Mouse (Mus musculus): ENCODE measurements around the gene C1s1. TPM values are rescaled to one million over a fixed set of nuclear protein-coding genes. Genes with fewer than 3 reads are reported as not detected.
"Not testable (repeated sequence)": the region's sequence is repeated elsewhere in the genome, so short reads cannot be mapped to it uniquely, and the experiment has no call there.

C1s1 gene
- polyA plus RNA-seq, 1 experiment from 2014 or later = 0.73 TPM

DNA sequence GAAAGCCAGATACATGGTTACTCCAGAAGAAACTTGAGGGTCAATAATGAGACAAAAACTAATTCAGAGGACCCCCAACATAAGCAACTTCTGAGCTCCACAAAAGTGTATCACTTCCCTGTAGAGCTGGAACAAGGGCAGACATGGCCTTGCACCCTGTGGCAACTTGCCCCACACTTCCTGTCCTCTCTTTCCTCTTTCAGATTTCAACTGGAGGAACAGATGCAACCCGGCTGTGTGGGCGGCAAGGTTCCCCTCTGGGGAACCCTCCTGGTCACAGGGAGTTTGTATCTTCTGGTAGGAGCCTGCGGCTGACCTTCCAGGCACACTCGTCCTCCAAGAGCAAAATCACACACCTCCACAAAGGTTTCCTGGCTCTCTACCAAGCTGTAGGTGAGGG, 37.1 kb downstream of the C1s1 start:
- H3K27me3 ChIP-seq (ENCODE audit: low read depth, poor library complexity, severe bottlenecking) = no peaks in the 10 kb centered on the region
- WGBS = 78% methylated on average over 4 of the region's 4 CpGs
- no peaks in the 10 kb centered on the region for H3K36me3 ChIP-seq

DNA sequence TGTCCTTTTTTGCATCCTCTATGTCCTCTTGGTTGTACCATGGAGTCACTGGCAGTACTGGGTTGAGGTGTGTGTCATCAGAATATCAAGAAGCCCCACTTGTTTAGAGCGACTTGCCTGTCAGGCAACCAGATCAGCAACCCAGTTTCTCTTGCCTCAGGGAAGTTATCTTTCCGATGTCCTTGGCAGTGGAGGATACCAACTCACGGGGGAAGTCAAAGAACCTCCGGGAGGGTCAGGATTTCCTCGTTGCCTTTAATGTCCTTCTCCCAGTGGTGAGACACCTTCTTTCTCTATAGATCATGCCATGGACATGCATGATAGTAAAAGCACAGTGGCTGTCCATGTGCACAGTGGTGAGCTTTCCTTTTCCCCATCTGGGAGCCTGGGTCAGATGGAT, 40.1 kb downstream of the C1s1 start:
- Histone ChIP-seq H3K27me3 (ENCODE audit: low read depth, poor library complexity, severe bottlenecking) (no peaks in the 10 kb centered on the region), H3K4me1 (peaks cover 3% of the 10 kb centered on the region; the same call in 1 of the 2 replicates), H3K9me3 (replicated peaks) (no peaks in the 10 kb centered on the region), H3K27ac (no peak overlapping the region), H3K4me3 (no peak overlapping the region), H3K36me3 (no peaks in the 10 kb centered on the region)
- no peak for DNase-seq (ENCODE audit: low spot score)
- WGBS = 90% methylated on average over 5 of the region's 5 CpGs

More for the DNA sequence above, 37.1 kb downstream of the C1s1 start:
- Histone ChIP-seq H3K27ac (no peak overlapping the region), H3K4me3 (no peak overlapping the region), H3K4me1 (peaks cover 3% of the 10 kb centered on the region; the same call in 1 of the 2 replicates), H3K9me3 (replicated peaks) (no peaks in the 10 kb centered on the region)
- DNase-seq (ENCODE audit: low spot score) = no peak

DNA sequence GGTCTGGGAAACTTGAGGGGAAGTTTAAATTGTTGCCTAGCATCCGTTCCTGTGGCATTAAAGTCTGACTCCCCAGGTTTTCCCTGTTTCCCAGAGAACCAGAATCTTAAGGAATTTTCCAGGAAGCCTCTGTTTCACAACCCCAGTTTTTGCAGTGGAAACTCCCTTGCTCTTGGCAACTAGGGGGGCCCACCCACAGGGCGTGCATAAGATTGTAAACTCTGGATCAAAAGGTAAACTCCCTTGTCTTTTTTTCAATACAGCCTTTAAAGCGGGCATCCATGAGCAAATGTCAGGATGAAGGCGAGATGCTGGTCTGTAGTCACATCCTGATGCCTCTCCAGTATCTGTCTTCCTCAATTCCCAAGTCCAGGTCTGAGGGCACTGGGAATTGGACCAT, 40.7 kb downstream of the C1s1 start:
- H3K4me1 ChIP-seq = peaks cover 3% of the 10 kb centered on the region; the same call in 1 of the 2 replicates
- H3K27me3 ChIP-seq (ENCODE audit: low read depth, poor library complexity, severe bottlenecking) = no peaks in the 10 kb centered on the region
- H3K36me3 ChIP-seq = no peaks in the 10 kb centered on the region
- no peaks in the 10 kb centered on the region for H3K9me3 ChIP-seq (replicated peaks)
- WGBS = 86% methylated on average over 4 of the region's 4 CpGs
- no peak overlapping the region for H3K27ac ChIP-seq
- no peak for DNase-seq (ENCODE audit: low spot score)
- H3K4me3 ChIP-seq = no peak overlapping the region

DNA sequence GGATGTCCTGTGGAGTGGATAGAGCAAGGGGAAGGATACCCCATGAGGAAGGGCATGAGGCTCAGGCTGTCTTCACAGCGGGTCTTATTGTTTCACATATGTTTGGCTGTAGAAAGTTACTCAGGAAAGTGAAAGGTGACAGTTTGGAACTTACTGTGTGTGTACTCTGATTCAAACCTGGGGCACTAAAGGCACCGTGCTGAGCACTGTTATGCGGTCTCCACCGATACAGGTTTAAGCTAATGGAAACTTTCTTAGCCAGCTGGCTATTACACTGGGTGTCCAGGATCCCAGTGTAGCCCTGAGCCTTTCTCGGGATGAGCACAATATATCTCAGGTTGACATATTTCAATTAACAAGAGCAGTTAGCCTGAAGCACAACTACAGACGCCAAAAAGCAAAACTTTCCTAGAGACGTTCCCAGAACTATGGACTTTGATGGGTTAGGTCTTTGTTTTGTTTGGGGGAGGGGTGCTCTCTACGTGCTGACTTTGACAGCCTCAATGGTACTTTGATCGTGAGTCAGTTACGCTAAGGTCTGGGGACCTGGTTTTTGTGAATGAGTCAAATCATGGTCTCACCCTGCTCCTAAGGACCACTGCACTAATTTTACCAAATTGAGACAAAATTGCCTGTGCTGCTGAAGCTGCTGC, 42.1 kb downstream of the C1s1 start:
- Histone ChIP-seq H3K4me3 (no peak overlapping the region), H3K4me1 (peaks cover 3% of the 10 kb centered on the region; the same call in 1 of the 2 replicates), H3K9me3 (replicated peaks) (no peaks in the 10 kb centered on the region), H3K27ac (no peak overlapping the region), H3K27me3 (ENCODE audit: low read depth, poor library complexity, severe bottlenecking) (no peaks in the 10 kb centered on the region), H3K36me3 (no peaks in the 10 kb centered on the region)
- WGBS = 35% methylated on average over 10 of the region's 10 CpGs
- DNase-seq (ENCODE audit: low spot score) = no peak

DNA sequence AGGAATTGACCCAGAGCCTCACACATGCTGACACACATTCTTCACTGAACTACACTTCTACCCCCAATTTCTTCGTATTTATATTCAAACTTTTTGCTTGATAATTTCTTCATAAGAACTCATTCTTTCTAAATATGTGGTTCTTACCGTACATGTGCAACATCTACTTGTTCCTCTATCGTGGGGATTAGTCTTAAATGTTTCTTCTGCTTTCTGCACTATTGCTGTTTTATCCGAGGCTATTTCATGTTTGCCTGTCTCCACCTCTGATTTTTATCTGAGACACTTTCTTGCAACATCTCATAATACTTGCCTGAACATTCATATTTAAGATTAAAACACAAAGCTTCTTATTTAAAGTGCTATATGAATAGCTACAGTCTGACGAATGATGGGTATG, 46.1 kb downstream of the C1s1 start:
- 96% methylated on average over 5 of the region's 5 CpGs for WGBS

DNA sequence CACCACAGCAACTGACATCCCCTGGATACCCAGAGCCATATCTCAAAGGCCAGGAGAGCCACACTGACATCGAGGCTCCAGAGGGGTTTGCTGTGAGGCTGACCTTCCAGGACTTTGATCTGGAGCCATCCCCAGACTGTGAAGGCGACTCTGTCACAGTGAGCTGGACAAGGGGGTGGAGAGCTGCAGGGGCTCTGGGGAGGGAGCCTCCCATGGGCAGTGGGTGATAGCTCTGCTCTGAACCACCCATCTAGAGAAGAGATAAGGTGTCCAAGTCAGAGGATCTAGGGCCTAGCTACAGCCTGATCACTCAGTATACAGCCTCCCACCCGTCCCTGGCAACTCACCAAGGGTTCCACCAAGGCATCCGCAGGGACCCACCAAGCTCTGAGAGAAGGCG, 48.3 kb downstream of the C1s1 start:
- Histone ChIP-seq H3K4me1 (peaks cover 9% of the 10 kb centered on the region; the same call in 1 of the 2 replicates), H3K4me3 (no peak overlapping the region), H3K9me3 (replicated peaks) (no peaks in the 10 kb centered on the region), H3K36me3 (no peaks in the 10 kb centered on the region), H3K27me3 (ENCODE audit: low read depth, poor library complexity, severe bottlenecking) (no peaks in the 10 kb centered on the region), H3K27ac (peak overlapping the region; percentile 82)
- WGBS = 78% methylated on average over 5 of the region's 5 CpGs
- DNase-seq (ENCODE audit: low spot score) = no peak

More for the DNA sequence above, 46.1 kb downstream of the C1s1 start:
- no peak overlapping the region for H3K4me3 ChIP-seq
- no peaks in the 10 kb centered on the region for H3K9me3 ChIP-seq (replicated peaks)
- no peak overlapping the region for H3K27ac ChIP-seq
- peaks cover 12% of the 10 kb centered on the region for H3K4me1 ChIP-seq
- no peaks in the 10 kb centered on the region for H3K27me3 ChIP-seq (ENCODE audit: low read depth, poor library complexity, severe bottlenecking)
- no peaks in the 10 kb centered on the region for H3K36me3 ChIP-seq
- no peak for DNase-seq (ENCODE audit: low spot score)

DNA sequence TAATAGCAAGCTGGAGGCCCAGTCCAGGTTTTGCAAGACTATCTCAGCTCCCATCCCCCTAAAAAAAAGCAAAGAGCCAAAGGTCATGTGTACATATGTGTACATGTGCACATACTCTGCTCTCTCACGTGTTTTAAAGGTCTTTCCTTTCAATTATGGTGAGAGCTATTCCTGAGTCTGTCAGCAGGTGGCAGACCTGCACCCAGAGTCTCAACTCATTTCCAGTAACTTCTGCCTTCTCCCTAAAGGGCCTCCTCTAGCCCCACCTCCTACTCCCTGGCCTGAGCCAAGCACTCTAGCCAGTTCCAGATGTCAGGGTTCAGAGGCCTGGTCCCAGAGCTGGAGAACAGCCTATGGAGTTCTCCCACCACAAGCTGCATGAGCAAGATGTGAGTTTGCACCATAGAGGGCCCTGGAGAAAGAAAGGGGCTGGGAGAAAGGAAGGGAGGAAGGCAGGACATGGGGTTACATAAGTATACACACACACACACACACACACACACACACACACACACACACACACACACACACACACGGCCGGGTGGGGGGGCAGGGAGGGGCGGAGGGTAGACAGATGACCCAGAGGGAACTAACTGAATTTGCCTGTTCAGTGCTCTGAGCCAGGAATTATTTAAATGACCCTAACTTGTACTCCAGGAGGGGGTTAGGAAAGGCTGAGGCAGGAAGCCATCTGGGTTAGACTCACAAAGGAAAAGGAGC, 49.2 kb downstream of the C1s1 start, which contains the start of gene C1rl:
C1rl (plus strand) TSS at position 272 of the 720 bp plus-strand sequence.
- 54% methylated on average over 4 of the region's 4 CpGs for WGBS
- H3K27me3 ChIP-seq (ENCODE audit: low read depth, poor library complexity, severe bottlenecking) = no peaks in the 10 kb centered on the region
- H3K27ac ChIP-seq = peak within 1 kb of the TSS; percentile 82
- peaks cover 9% of the 10 kb centered on the region; the same call in 1 of the 2 replicates for H3K4me1 ChIP-seq
- no peaks in the 10 kb centered on the region for H3K36me3 ChIP-seq
- peak; percentile 79 for DNase-seq (ENCODE audit: low spot score)
- no peak within 1 kb of the TSS for H3K4me3 ChIP-seq
- no peaks in the 10 kb centered on the region for H3K9me3 ChIP-seq (replicated peaks)

DNA sequence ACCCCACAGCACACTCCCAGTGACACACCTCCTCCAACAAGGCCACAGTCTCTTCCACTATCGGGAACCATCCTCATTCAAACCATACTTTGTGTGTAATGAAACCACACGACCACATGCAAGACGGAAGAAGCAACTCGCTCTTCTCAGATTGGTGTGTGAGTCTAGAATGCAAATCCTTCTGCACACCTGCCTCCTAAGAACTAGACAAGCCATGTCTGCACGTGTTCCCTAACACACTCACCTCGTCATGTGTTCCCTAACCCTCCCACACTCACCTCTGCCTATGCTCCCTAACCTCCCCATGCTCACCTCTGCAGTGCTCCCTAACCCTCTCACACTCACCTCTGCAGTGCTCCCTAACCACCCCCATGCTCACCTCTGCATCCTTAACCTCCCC, 50.7 kb downstream of the C1s1 start:
- DNase-seq (ENCODE audit: low spot score) = no peak
- 85% methylated on average over 6 of the region's 6 CpGs for WGBS
- Histone ChIP-seq H3K27ac (no peak overlapping the region), H3K27me3 (ENCODE audit: low read depth, poor library complexity, severe bottlenecking) (no peaks in the 10 kb centered on the region), H3K4me3 (no peak overlapping the region), H3K4me1 (peaks cover 9% of the 10 kb centered on the region; the same call in 1 of the 2 replicates), H3K9me3 (replicated peaks) (no peaks in the 10 kb centered on the region), H3K36me3 (no peaks in the 10 kb centered on the region)

DNA sequence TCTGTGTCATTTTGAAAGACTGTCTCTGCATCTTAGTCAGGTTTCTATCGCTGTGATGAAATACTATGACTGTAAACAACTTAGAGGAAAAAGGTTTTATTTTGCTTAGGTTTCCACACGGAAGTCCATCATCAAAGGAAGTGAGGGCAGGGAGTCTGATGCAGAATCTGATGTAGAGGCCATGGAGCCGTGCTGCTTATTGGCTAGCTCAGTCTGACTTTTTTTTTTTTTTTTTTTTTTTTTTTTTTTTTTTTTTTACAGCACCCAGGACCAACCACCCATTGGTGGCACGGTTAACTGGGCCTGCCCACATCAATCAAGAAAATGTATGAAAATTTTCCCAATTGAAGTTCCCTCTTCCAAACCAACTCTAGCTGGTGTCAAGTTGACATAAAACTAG, 53.2 kb downstream of the C1s1 start:
- H3K4me3 ChIP-seq = no peak overlapping the region
- peaks cover 8% of the 10 kb centered on the region; the same call in 1 of the 2 replicates for H3K4me1 ChIP-seq
- WGBS = 83% methylated on average over 4 of the region's 4 CpGs

DNA sequence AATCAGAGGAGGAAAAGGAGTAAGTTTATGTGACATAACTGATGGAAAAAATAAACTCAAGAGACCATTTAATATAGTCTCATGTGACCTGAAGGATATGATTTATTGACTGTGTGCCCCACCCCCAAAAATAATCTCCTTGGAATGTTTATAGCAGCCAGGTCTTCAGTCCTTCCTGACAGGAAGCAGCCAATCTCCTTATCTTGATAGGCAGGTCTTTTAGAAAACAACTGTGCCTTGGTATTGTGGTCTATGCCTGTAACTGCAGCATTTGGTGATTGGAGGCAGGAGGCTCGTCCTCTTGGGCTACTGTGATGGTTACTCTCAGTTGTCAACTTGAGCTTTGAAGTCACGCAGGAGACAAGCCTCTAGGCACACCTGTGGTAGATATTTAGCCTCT, 54.6 kb downstream of the C1s1 start:
- Histone ChIP-seq H3K4me1 (no peaks in the 10 kb centered on the region), H3K9me3 (replicated peaks) (no peaks in the 10 kb centered on the region), H3K36me3 (no peaks in the 10 kb centered on the region), H3K27ac (no peak overlapping the region), H3K4me3 (no peak overlapping the region), H3K27me3 (ENCODE audit: low read depth, poor library complexity, severe bottlenecking) (no peaks in the 10 kb centered on the region)
- WGBS = 49% methylated on average over 2 of the region's 2 CpGs
- no peak for DNase-seq (ENCODE audit: low spot score)

More for the DNA sequence above, 53.2 kb downstream of the C1s1 start:
- no peaks in the 10 kb centered on the region for H3K36me3 ChIP-seq
- DNase-seq (ENCODE audit: low spot score) = no peak
- H3K27ac ChIP-seq = no peak overlapping the region
- no peaks in the 10 kb centered on the region for H3K27me3 ChIP-seq (ENCODE audit: low read depth, poor library complexity, severe bottlenecking)
- no peaks in the 10 kb centered on the region for H3K9me3 ChIP-seq (replicated peaks)

DNA sequence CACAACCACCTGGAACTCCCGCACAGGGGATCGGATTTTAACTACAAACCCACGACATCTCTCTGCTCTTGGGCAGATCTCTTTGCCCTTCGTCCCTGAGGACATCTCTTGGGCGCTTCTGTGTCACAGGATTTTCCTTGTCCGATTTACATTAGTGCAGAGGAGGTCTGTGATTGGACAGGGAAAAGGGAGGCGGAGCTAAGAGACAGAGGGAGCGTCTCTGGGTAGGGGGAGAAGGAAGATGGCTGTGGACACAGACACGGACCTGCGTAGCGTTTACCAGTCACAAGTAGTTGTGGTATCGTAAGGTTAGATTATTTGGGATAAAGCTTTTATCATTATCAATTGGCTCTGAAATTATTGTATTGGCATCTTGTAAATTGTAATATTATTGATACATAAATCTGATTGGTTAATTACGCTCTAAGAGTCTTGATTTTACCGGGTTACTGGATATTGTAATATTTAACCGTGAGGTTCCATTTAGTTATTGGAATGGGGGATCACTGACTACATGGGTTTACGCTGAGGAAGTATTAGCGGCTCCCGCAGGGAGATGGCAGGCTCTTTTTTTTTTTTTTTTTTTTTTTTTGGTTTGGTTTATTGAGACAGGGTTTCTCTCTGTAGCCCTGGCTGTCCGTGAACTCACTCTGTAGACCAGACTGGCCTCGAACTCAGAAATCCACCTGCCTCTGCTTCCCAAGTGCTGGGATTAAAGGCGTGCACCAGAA, 56.6 kb downstream of the C1s1 start:
- Histone ChIP-seq H3K27me3 (ENCODE audit: low read depth, poor library complexity, severe bottlenecking) (no peaks in the 10 kb centered on the region), H3K4me1 (no peaks in the 10 kb centered on the region), H3K36me3 (no peaks in the 10 kb centered on the region), H3K27ac (no peak overlapping the region), H3K9me3 (replicated peaks) (no peaks in the 10 kb centered on the region), H3K4me3 (peak overlapping the region; percentile 19; the same call in 1 of the 2 replicates)
- no peak for DNase-seq (ENCODE audit: low spot score)
- 40% methylated on average over 21 of the region's 21 CpGs for WGBS

DNA sequence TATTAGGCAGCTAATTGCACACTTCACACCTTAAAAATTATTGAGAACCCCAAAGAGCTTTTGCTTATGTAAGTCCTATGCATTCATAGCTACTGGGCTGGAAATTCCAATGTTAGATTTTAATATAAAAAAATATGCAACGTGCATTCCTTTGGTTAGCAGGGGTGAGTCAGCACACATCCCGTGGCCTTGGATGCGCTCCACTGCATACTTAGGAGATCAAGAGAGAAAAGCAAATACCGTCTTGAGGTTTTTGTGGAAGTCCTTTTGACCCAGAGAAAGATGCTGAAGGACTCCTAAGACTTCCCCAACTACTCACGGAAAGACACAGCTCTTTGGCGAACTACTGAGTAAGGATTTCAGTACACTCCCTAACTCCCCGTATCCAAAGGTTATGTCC, 57.3 kb downstream of the C1s1 start:
- Histone ChIP-seq H3K36me3 (no peaks in the 10 kb centered on the region), H3K4me3 (no peak overlapping the region), H3K9me3 (replicated peaks) (no peaks in the 10 kb centered on the region), H3K4me1 (no peaks in the 10 kb centered on the region), H3K27ac (no peak overlapping the region), H3K27me3 (ENCODE audit: low read depth, poor library complexity, severe bottlenecking) (no peaks in the 10 kb centered on the region)
- DNase-seq (ENCODE audit: low spot score) = no peak
- 92% methylated on average over 7 of the region's 7 CpGs for WGBS

DNA sequence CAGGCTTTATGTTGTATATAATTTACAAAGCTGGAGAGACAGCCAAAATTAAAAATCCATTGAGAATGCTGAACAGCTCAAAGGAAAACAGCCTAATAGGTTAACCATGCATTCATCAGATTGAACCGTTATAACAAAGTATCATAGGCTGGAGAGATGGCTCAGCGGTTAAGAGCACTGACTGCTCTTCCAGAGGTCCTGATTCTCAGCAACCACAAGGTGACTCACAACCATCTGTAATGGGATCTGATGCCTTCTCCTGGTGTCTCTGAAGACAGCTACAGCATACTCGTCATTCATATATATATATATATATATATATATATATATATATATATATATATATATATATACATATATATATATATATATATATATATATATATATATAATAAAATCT, 58.3 kb downstream of the C1s1 start:
- not testable (repeated sequence) for H3K4me3 ChIP-seq; H3K27ac ChIP-seq; H3K9me3 ChIP-seq (replicated peaks); H3K4me1 ChIP-seq; DNase-seq (ENCODE audit: low spot score); H3K27me3 ChIP-seq (ENCODE audit: low read depth, poor library complexity, severe bottlenecking); H3K36me3 ChIP-seq
- 82% methylated on average over 3 of the region's 3 CpGs for WGBS
